8 mouse cellular contexts compared by ENCODE assay signal in genomic region chr8:11173284-11174191, GRCm38 (mm10).
A peak's percentile ranks its signal among the peaks of the same experiment; 100 is the strongest.
DNase-seq lines count a peak whose midpoint lies in the region; ATAC-seq and TF ChIP-seq lines count a peak whose summit lies in the region.

No protein-coding gene starts in this region.

- no peaks in the 10 kb centered on the region for H3K79me2 ChIP-seq in myocyte (ENCODE audit: control insufficient read depth, insufficient read depth)

- no peak overlapping the region for H3ac ChIP-seq in myocyte (ENCODE audit: control insufficient read depth, insufficient read length)

- 53% methylated on average over 17 of the region's 17 CpGs for WGBS in liver, embryonic 13.5 days (ENCODE audit: insufficient replicate concordance)

- no peaks in the 10 kb centered on the region for H3K4me1 ChIP-seq in liver, embryonic 13.5 days (replicated peaks)

- H3K36me3 ChIP-seq in liver, embryonic 13.5 days = no peaks in the 10 kb centered on the region
- H3K36me3 ChIP-seq in myocyte (ENCODE audit: control insufficient read depth, insufficient read depth) = no peaks in the 10 kb centered on the region

- peak; percentile 23 for DNase-seq in spleen, adult 12 weeks (ENCODE audit: low spot score)
- no peak for DNase-seq in spleen, postnatal 4 days (ENCODE audit: low spot score in 2 of 2)
- peak; percentile 73 to 79 for DNase-seq in cerebellum, postnatal 14 days
- peak; percentile 76 for DNase-seq in gastrocnemius, postnatal 14 days
- DNase-seq in induced T-regulatory cell, adult 2 months (ENCODE audit: low read depth) = peak; percentile 16
- DNase-seq in liver, embryonic 13.5 days = peak; percentile 26
- peak; percentile 44 for DNase-seq in yolk sac, embryonic 10.5 days (ENCODE audit: low spot score)

- H3K4me3 ChIP-seq in liver, embryonic 13.5 days (replicated peaks) = no peak overlapping the region
- no peak overlapping the region for H3K4me3 ChIP-seq in myocyte

- H3K27me3 ChIP-seq in liver, embryonic 13.5 days = no peaks in the 10 kb centered on the region
- H3K27me3 ChIP-seq in myocyte (ENCODE audit: control insufficient read depth, insufficient read depth, insufficient read length) = peaks cover 18% of the 10 kb centered on the region

- no peak overlapping the region for H3K4me2 ChIP-seq in liver, embryonic 13.5 days
- peak overlapping the region; percentile 50 for H3K4me2 ChIP-seq in myocyte (ENCODE audit: low read depth)

- no peaks in the 10 kb centered on the region for H3K9me3 ChIP-seq in liver, embryonic 13.5 days (replicated peaks)

- intact Hi-C loops in gastrocnemius, postnatal 14 days (cut with DNase I; ENCODE audit: low total_unique reads) = loop anchor here (10.0 kb wide), 1 partner anchor 169 kb away; the partner anchor contains the start of gene Irs2

- no peak overlapping the region for H3K9ac ChIP-seq in liver, embryonic 13.5 days

- no peak overlapping the region for H3K27ac ChIP-seq in liver, embryonic 13.5 days

- no peak for TF ChIP-seq POLR2A in myocyte (IDR thresholded peaks at IDR 0.05; ENCODE audit: insufficient read length, low read depth)

- ATAC-seq in liver, embryonic 13.5 days (ENCODE audit: low read depth) = peak; percentile 47; the same call in 1 of the 2 replicates

TF ChIP-seq in myocyte, 11 proteins besides CTCF, POLR2A, EP300 and RAD21:
- TF ChIP-seq TCF3 (IDR thresholded peaks at IDR 0.05; ENCODE audit: insufficient read length, low read depth) (peak; percentile 82), REST (IDR thresholded peaks at IDR 0.05; ENCODE audit: insufficient read depth, insufficient read length) (no peak), USF1 (IDR thresholded peaks at IDR 0.05; ENCODE audit: low read depth) (no peak), E2F4 (IDR thresholded peaks at IDR 0.05; ENCODE audit: insufficient read depth) (no peak), TCF12 (IDR thresholded peaks at IDR 0.05; ENCODE audit: insufficient read depth, poor library complexity, severe bottlenecking) (peak; percentile 74), CEBPB (IDR thresholded peaks at IDR 0.05; ENCODE audit: insufficient read depth, poor library complexity, severe bottlenecking) (no peak), MYOD1 (IDR thresholded peaks at IDR 0.05; ENCODE audit: control insufficient read depth in 1 of 3, insufficient read length in 2 of 3, low read depth in 2 of 3) (peak; percentile 33 to 96 (median 96)), MYOG (IDR thresholded peaks at IDR 0.05; ENCODE audit: control insufficient read depth in 1 of 3, insufficient read depth in 1 of 3, insufficient read length in 2 of 3, low read depth in 2 of 3) (peak; percentile 86 to 99 (median 94)), SRF (IDR thresholded peaks at IDR 0.05; ENCODE audit: control insufficient read depth, insufficient read length, low read depth) (no peak)

Comparison
In these comparisons a context has a peak if more than half of its experiments do, and no peak if none do; other contexts are left out.
1. DNase-seq: peak in spleen, adult 12 weeks (single experiment), cerebellum, postnatal 14 days (2 of 2), gastrocnemius, postnatal 14 days (single experiment), induced T-regulatory cell, adult 2 months (single experiment), liver, embryonic 13.5 days (single experiment) and yolk sac, embryonic 10.5 days (single experiment); none in spleen, postnatal 4 days (0 of 2).